Mouse (Mus musculus) lung, embryonic 14.5 days (tissue): Measurements from ENCODE around the gene Peli1. TPM values are rescaled to one million over a fixed set of nuclear protein-coding genes. Genes with fewer than 3 reads are reported as not detected.

Source experiments
- ATAC-seq: fragments of 200-750 bp; cut with Nextera tagmentation; 2 replicates; pipeline ENCODE4 v1.8.0; 2017; ENCODE audit warnings: mild to moderate bottlenecking, moderate TSS enrichment, moderate library complexity; ENCODE audit not compliant: insufficient read depth
- DNase-seq: peaks from one replicate; pipeline ENCODE4 v3.0.0-alpha.2; 2015
- H3K27ac ChIP-seq: fragments of 300-500 bp; sonication (generic); 2 replicates; pipeline ENCODE4 v1.5.1; 2014; ENCODE audit warnings: low read depth, mild to moderate bottlenecking, moderate library complexity
- H3K27me3 ChIP-seq: fragments of 300-500 bp; sonication (generic); 2 replicates; pipeline ENCODE4 v1.6.1; 2014; ENCODE audit warnings: low read length, control low read depth; ENCODE audit not compliant: insufficient read depth
- H3K36me3 ChIP-seq: fragments of 300-500 bp; sonication (generic); 2 replicates; pipeline ENCODE4 v1.6.1; 2014; ENCODE audit warnings: control low read depth; ENCODE audit not compliant: insufficient read depth
- H3K4me1 ChIP-seq: fragments of 300-500 bp; sonication (generic); 2 replicates; pipeline ENCODE4 v1.6.1; 2014; ENCODE audit warnings: antibody characterized with exemption, control low read depth; ENCODE audit not compliant: insufficient read depth
- H3K4me2 ChIP-seq: fragments of 300-500 bp; sonication (generic); 2 replicates; pipeline ENCODE4 v1.6.1; 2014; ENCODE audit warnings: mild to moderate bottlenecking
- H3K4me3 ChIP-seq: fragments of 300-500 bp; sonication (generic); 2 replicates; pipeline ENCODE4 v1.5.1; 2014; ENCODE audit warnings: low read depth, low read length
- H3K9ac ChIP-seq: fragments of 300-500 bp; sonication (generic); 2 replicates; pipeline ENCODE4 v1.6.1; 2014
- H3K9me3 ChIP-seq: fragments of 300-500 bp; sonication (generic); 2 replicates; pipeline ENCODE4 v1.6.1; 2016; ENCODE audit warnings: low read depth, low read length, control low read depth
- CTCF ChIP-seq: IDR thresholded peaks from 2 replicates; pipeline ENCODE4 v1.5.1; 2016; ENCODE audit warnings: antibody characterized with exemption, low read depth
- WGBS: fragments of 180-500 bp; shearing (Covaris S2); extraction: QIAGEN DNeasy Blood & Tissue Kit; methylation state at CpG from one replicate; pipeline ENCODE4 v1.1.7; 2014; 5-methylcytosine and 5-hydroxymethylcytosine counted together
- polyA plus RNA-seq: library from polyadenylated mRNA; unstranded; fragments of >200 nt; fragmentation: Nextera tagmentation; extraction: Ambion mirVana; gene quantifications from 2 replicates; pipeline ENCODE4 v1.2.1, GENCODE M21; 2014

The Peli1 gene
- polyA plus RNA-seq, 1 experiment from 2014 or later, result 55.0 TPM

GRCm38 (mm10) chr11:21121737-21122136, 30.6 kb downstream of the Peli1 start:
- no peaks in the 10 kb centered on the region for H3K4me1 ChIP-seq
- no peak for TF ChIP-seq CTCF
- WGBS, result 87% methylated on average over 2 of the region's 2 CpGs
- H3K9me3 ChIP-seq, result no peaks in the 10 kb centered on the region
- H3K4me3 ChIP-seq, result no peak overlapping the region
- H3K9ac ChIP-seq, result no peak overlapping the region
- H3K27me3 ChIP-seq, result no peaks in the 10 kb centered on the region
- no peaks in the 10 kb centered on the region for H3K36me3 ChIP-seq
- H3K27ac ChIP-seq, result no peak overlapping the region
- ATAC-seq (no peak), DNase-seq (no peak)
- H3K4me2 ChIP-seq, result no peak overlapping the region

- Histone ChIP-seq H3K4me2 (no peak overlapping the region), H3K9ac (no peak overlapping the region), H3K4me3 (no peak overlapping the region), H3K9me3 (no peaks in the 10 kb centered on the region), H3K36me3 (no peaks in the 10 kb centered on the region), H3K27ac (no peak overlapping the region), H3K4me1 (no peaks in the 10 kb centered on the region), H3K27me3 (no peaks in the 10 kb centered on the region)
- DNase-seq, result no peak
- no peak for ATAC-seq
- 73% methylated on average over 2 of the region's 2 CpGs for WGBS
- TF ChIP-seq CTCF, result no peak
These were observed 31.3 kb downstream of the Peli1 start for GRCm38 (mm10) chr11:21122399-21122798.

GRCm38 (mm10) chr11:21131692-21132091, 40.6 kb downstream of the Peli1 start:
- DNase-seq (peak; percentile 35), ATAC-seq (no peak)
- no peak for TF ChIP-seq CTCF
- Histone ChIP-seq H3K27me3 (no peaks in the 10 kb centered on the region), H3K27ac (no peak overlapping the region), H3K9ac (no peak overlapping the region), H3K4me3 (no peak overlapping the region), H3K4me2 (no peak overlapping the region), H3K9me3 (no peaks in the 10 kb centered on the region; the same call in 1 of the 2 replicates), H3K36me3 (peaks cover 6% of the 10 kb centered on the region; the same call in 1 of the 2 replicates), H3K4me1 (no peaks in the 10 kb centered on the region)
- 59% methylated on average over 2 of the region's 2 CpGs for WGBS

- H3K9ac ChIP-seq, result no peak overlapping the region
- H3K27me3 ChIP-seq, result no peaks in the 10 kb centered on the region
- H3K4me1 ChIP-seq, result no peaks in the 10 kb centered on the region
- DNase-seq (no peak), ATAC-seq (no peak)
- no peak overlapping the region for H3K27ac ChIP-seq
- TF ChIP-seq CTCF, result no peak
- no peak overlapping the region for H3K4me3 ChIP-seq
- H3K36me3 ChIP-seq, result peaks cover 28% of the 10 kb centered on the region
- H3K9me3 ChIP-seq, result no peaks in the 10 kb centered on the region
- WGBS, result 88% methylated on average over 2 of the region's 2 CpGs
- H3K4me2 ChIP-seq, result no peak overlapping the region
These were observed 43.9 kb downstream of the Peli1 start for GRCm38 (mm10) chr11:21134875-21135451.

GRCm38 (mm10) chr11:21139453-21139852, 48.4 kb downstream of the Peli1 start:
- Histone ChIP-seq H3K36me3 (peaks cover 41% of the 10 kb centered on the region), H3K4me3 (no peak overlapping the region), H3K9me3 (no peaks in the 10 kb centered on the region), H3K4me1 (no peaks in the 10 kb centered on the region), H3K9ac (no peak overlapping the region), H3K27me3 (no peaks in the 10 kb centered on the region), H3K4me2 (no peak overlapping the region), H3K27ac (no peak overlapping the region)
- no peak for ATAC-seq
- whole genome bisulfite sequencing, result 85% methylated on average over 1 of the region's 1 CpGs
- TF ChIP-seq CTCF, result no peak
- no peak for DNase-seq

- no peak overlapping the region for H3K4me3 ChIP-seq
- no peak for TF ChIP-seq CTCF
- H3K36me3 ChIP-seq, result peaks cover 43% of the 10 kb centered on the region
- no peaks in the 10 kb centered on the region for H3K27me3 ChIP-seq
- no peak overlapping the region for H3K27ac ChIP-seq
- no peaks in the 10 kb centered on the region for H3K9me3 ChIP-seq
- DNase-seq (no peak), ATAC-seq (no peak)
- H3K4me1 ChIP-seq, result no peaks in the 10 kb centered on the region
- no peak overlapping the region for H3K9ac ChIP-seq
- WGBS, result 80% methylated on average over 7 of the region's 7 CpGs
- no peak overlapping the region for H3K4me2 ChIP-seq
These were observed 50.2 kb downstream of the Peli1 start for GRCm38 (mm10) chr11:21141242-21141641.

- 92% methylated on average over 4 of the region's 4 CpGs for WGBS
- no peak overlapping the region for H3K27ac ChIP-seq
- no peaks in the 10 kb centered on the region for H3K9me3 ChIP-seq
- no peaks in the 10 kb centered on the region for H3K27me3 ChIP-seq
- no peak overlapping the region for H3K4me3 ChIP-seq
- H3K4me2 ChIP-seq, result no peak overlapping the region
- ATAC-seq, result no peak
- DNase-seq, result no peak
- no peak for TF ChIP-seq CTCF
- no peaks in the 10 kb centered on the region for H3K4me1 ChIP-seq
- H3K9ac ChIP-seq, result no peak overlapping the region
- H3K36me3 ChIP-seq, result peaks cover 46% of the 10 kb centered on the region
These were observed 50.7 kb downstream of the Peli1 start for GRCm38 (mm10) chr11:21141755-21142154.
